Mouse (Mus musculus): ENCODE data around the gene Eno3.

DNA sequence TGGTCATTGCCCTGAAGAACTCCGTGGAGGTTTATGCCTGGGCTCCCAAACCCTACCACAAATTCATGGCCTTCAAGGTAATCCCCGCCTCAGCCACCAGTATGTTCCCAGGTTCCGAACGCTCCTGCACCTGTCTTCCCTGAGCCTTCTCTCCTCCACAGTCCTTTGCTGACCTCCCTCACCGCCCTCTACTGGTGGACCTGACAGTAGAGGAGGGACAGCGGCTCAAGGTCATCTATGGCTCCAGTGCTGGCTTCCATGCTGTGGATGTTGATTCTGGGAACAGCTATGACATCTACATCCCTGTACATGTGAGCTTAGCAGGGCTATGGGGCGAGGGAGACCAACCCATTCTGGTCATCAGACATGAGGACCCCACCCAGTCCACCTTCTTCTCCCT, 44.5 kb upstream of the Eno3 start:
- TF ChIP-seq CTCF (IDR thresholded peaks at IDR 0.05; ENCODE audit: insufficient read depth, low read length), result no peak
- TF ChIP-seq POLR2A (IDR thresholded peaks at IDR 0.05; ENCODE audit: borderline replicate concordance, extremely low read depth, low read depth, low read length), result no peak
